Mouse (Mus musculus) adrenal gland, postnatal 25 days (tissue): ENCODE measurements around the gene Slc26a10. TPM values are rescaled to one million over a fixed set of nuclear protein-coding genes. Genes with fewer than 3 reads are reported as not detected.

Source experiments
- DNase-seq: peaks from one replicate; pipeline ENCODE4 v3.0.0; 2021; ENCODE audit warnings: mixed read lengths
- long read RNA-seq: library from polyadenylated mRNA; stranded (forward); transcript quantifications from one replicate; pipeline ENCODE4 v2.0.0, GENCODE M21; 2021
- total RNA-seq: library from RNA; stranded (reverse); gene quantifications from 2 replicates; pipeline ENCODE4 v1.2.3, GENCODE M21; 2021

Gene Slc26a10
- total RNA-seq: 3.2 and 6.0 TPM in 2 replicates
- long read RNA-seq, partial matches to known transcripts: 0 of 1 reads
- long read RNA-seq, other reads (novel, unspliced or antisense): 1 of 1 reads

DNA sequence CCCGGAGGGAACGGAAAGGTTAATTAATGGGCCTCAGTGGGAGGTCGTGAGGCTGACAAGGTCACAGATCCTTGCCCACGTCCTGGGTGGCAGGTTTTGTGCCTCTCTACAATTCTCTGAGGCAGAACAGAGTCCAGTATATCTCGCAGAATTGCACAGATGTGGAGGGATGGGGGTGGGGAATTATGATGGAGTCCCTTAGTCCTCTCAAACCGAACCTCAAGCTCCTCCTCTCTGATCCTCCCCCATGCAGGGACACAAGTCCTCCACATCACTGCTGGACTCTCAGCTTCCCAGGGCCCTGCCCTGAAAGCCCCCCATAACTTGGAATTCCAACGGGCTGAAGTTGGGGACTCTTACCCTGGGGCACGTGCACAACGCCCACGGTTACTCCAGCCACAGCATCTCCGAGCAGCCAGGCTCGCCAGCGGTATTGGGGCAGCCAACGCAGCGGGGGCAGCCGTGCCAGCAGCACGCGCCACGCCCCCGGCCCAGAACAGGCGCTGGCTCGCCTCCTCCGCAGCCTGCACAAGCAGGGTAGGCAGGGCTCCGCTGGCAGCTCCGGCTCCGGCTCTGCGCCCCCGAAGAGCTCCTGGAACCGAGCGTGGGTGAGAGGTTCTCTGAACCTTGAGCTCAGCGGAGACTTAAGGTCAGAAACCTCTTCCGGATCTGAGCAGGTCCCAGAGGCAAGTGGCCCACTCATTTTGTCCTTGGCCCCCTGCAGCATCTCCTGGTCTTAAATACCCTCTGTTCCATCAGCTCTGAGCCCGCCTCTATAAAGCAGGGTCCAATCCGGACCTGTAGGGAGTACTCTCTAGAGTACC is at the start of gene Slc26a10:
Slc26a10 (minus strand) TSS at position 775 of the 824 bp plus-strand sequence.
- DNase-seq: no peak

DNA sequence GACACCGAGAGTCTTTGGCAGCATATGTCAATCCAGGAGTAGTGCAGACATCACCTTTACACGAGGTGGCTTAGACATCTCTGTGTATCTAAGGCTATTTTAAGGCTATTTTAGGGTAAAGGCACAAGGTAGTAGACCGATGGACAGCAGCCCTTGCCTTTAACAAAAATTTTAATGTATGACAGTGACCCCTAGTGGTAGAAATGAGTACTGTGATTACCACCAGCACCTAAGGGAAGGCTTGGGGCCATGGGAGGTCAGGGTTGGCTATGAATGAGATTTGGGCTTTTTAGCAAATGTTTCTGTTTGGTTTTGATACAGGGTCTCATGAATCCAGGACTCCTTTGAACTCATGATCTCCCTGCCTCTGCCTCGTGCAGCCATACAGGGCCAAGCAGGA is 48.5 kb upstream of the Slc26a10 start:
- DNase-seq: no peak

DNA sequence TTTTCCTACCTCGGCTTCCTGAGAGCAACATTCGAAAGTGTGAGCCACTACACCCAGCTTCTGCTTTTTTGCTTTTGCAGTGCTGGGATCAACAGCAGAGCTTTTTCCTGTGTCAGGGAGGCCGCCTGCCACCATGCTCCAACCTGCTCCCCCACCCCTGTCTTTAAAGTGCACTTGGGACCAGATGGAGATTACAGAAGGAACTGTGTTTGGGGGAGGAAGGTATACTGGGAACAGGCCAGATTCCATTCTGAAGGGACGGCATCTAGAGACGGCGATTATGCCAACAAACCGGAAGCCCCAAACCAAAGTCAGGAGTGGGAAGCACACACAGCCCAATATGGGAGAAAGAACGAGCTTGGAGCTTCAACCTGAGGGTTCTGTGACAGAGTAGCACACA is 46.7 kb upstream of the Slc26a10 start:
- no peak for DNase-seq

DNA sequence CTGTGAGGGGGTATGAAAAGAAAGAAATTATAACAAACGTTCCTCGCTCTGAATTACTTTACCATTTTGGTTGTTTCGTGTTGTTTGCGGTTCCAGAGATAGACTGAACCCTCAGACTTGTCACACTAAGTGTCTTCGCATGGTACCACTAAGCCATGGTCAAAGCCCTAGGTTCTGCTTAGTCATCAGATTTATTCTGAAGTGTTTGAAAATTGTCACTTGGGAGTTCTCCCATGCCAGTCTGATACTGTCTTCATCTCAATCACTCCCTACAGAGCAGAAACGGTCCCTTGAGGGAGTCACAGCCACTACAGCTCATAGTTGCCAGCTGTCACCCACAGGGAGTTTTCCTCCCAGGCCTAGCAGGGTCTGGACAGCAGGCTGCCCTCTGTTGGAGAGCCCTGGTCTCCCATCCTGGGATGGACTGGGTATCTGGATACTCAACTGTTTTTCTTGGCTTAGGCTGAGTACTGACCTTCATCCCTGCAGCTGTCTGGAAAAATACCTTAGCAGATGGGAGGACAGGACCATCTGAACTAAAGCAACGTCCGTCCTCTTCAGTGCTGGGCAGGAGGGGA is 46.0 kb upstream of the Slc26a10 start:
- peak; percentile 52 for DNase-seq

DNA sequence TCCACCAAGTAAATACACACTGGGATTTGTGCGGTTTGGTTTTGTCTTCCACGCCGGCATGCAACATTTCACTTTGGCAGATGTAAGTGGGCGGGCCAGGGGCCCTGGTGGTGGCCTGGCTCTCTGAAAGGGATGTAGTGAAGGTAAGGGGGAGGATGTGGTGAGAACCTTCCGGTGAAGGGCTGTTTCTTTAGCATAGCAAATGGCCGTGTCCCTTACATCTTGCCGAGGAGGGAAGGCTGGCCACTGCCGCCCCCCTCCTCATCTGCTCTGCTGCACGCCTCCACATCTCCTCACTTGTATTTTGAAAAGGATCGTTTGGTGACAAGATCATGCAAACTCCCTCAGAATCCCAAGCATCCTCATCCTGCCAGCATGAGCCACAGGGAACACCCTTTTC is 45.3 kb upstream of the Slc26a10 start:
- no peak for DNase-seq

DNA sequence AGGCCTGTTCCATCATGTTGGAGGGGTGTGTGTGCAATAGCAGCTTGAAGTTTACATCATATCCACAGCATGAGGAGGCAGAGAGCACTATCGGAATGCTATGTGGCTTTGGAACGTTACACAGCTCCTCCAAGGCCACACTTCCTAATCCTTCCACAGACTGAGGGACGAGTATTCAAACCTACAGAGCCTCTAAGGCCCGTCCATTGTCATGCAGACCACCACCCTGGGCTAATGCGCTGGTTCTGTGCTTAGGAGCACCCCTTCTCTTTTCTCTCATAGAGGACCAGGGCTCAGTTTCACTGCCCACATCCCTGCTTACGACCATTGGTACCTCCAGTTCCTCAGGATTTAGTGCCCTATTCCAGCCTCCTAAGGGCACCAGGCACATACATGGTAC is 44.8 kb upstream of the Slc26a10 start:
- no peak for DNase-seq

DNA sequence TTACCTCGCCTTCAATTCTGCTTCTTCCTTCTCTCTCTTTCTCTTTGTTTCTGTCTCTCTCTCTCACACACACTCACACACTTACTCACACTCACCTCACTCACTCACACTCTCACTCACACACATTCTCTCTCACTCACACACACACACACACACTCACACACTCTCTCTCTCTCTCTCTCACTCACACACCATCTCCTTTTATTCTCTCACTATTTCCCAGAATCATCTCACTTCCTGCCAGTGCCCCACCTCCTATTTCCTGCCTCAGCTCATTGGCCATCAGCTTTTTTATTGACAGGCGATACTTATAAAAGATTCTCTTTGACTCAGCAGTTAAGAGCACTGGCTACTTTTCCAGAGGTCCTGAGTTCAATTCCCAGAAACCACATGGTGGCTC is 37.9 kb upstream of the Slc26a10 start:
- no peak for DNase-seq

DNA sequence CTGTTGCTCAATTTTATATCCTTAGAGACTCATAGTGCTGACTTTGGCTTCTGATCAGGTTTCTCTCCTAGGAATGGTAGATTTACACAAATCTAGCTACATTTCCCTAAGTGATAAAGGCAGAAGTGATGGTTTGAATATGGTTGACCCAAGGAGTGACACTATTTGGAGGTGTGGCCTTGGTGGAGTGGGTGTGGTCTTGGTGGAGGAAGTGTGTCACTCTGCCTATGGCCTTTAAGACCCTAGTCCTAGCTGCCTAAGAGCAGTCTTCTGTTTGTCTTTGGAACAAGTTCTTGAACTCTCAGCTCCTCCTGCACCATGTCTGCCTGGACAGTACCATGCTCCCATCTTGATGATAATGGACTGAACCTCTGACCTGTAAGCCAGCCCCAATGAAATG is 36.7 kb upstream of the Slc26a10 start:
- no peak for DNase-seq

DNA sequence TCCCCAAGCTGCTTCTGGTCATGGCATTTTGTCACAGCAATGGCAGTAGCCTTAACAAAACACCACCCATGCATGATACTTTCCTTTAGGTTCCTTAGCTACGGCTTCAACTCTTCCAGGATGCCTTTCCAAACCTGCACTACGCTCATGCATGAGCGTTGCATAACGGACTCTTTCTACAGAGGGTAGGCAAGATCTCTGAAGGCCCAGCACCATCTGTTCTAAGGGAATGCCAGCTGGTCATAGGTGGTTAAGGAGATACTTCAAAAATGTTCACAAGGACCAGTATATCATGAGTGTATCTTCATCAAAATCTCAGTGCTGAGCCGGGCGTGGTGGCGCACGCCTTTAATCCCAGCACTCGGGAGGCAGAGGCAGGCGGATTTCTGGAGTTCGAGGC is 36.0 kb upstream of the Slc26a10 start:
- no peak for DNase-seq

DNA sequence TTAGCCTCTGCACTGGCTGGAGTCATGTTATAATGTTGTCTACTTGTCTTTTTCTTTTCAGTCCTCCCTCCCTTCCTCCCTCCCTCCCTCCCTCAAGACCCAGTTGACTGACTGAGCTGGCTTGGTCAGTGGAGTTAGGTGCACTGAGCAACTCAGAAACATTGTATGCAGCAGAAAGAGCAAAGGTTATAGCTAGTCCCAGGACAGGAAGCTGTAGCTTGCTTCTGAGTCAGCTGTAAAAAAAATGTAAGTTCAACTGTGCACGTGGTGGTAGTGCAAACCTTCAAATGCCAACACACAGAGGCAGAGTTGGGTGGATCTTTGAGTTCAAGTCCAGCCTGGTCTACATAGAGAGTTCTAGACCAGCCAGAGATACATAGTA is 34.0 kb upstream of the Slc26a10 start:
- DNase-seq: no peak

DNA sequence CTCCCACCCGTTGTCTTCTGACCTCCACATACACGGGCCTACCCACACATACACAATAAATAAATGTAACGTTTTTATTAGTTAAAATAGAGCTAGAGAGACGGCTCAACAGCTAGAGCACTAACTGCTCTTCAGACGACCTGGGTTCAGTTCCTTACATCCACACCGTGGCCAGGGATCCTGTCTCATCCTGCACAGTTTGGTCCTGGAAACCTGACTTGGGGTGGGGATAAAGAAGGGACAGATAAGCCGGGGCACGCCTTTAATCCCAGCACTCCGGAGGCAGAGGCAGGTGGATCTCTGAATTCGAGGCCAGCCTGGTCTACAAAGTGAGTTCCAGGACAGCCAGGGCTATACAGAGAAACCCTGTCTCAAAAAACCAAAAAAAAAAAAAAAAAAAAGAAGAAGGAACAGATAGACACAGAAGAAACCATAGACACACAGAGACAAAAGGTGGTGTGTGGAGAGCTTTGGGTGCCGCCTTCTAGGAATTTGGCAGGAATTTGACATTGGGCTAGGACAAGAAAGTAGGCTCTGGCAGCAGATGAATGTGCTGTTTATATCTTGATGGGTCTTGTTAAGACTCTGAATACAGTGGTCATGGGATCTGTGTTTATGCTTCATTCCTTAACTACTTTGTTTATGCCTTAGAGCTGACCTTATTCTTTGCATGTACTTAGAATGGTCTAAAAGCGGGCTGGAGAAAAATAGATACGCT is 33.4 kb upstream of the Slc26a10 start:
- DNase-seq: no peak

DNA sequence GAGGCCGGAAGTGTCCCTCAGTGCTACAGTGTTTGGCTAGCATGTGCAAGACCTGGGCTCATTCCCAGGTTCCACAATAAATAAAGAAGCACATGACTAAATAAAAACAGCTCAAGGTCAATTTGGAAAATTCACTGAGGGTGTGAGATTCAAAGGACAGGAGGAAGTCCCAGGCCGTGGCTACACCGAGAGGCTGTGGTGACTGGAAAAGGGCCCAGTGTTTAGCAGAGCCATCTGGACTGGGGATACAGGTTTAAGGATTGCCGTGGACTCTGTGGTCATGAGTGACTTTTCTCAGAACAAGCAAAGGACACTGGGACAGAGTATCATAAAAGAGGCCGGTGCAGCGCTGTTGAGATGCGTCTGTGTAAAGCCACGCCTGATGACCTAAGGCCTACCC is 32.8 kb upstream of the Slc26a10 start:
- DNase-seq: no peak

DNA sequence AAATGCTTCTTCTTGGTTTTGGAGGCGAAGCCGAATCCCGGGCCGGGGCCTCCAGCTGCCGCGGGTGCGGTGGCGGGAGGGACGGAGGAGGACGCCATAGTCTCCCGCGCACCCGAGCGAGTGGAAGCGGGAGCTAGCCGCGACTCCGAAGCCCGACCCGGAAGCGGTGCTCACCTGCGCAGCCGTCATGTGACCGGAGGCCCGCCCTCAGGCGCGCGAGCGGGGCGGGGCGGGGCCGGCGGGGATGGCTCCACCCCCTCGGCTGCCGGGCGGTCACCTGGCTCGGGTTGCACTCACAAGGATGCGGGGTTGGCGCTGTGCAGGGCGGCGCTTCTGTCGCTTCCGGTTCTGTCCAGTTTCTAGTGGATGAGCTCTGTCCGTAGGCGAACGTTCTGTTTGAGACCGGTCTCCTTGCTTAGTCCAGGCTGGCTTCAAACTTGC is 31.0 kb upstream of the Slc26a10 start, which contains the start of gene Pip4k2c:
Pip4k2c (minus strand) TSS at position 172 of the 441 bp plus-strand sequence.
- DNase-seq: peak; percentile 94

DNA sequence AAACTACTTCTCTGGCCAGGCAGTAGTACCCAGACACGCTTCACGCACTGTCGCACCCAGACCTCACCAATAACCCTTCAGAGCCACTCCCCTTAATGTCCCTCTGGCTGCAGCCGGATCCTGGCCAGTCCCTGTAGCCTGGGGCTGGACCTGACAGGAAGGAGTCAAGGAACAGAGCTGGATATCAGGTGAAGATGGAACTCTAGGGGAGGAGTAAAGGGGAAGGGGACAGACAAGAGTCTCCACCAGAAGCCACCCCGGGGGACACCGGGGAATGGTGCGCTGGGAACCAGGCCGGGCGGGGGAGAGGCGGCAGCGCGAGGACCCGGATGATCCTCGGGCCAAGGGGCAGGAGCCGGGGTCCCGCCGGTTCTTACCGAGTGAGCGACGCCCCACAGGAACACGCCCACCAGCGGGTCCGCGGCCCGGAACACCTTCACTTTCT is 30.5 kb upstream of the Slc26a10 start:
- no peak for DNase-seq

DNA sequence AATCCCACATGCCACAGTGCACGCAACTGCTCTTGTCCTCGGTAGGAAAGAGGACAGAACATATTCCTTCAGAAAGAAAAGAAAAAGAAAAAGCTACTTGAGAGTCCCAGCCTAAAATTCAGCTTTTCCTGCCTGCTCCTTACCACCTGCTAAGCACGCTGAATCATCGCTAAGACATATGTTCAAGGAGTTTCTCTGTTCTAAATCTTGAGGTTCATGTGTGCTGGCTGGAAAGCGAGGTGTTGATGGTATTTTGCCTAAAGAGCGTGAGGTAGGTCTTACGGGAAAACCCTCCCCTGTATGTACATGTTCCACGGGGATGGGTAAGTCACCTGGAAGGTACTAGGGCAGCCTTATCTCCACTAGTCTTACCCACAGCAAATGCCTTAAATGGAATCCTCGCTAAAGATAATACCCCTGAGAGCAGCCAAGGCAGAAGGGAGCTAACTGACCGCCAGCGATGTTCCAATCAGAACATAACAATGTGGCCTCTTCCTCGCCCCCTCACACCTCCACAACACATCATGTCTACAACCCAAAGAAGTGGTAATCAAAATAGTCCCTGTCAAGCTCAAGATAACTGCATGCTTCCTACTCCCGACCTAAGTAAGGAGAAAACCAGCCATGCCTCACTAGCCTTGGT is 29.6 kb upstream of the Slc26a10 start:
- no peak for DNase-seq

DNA sequence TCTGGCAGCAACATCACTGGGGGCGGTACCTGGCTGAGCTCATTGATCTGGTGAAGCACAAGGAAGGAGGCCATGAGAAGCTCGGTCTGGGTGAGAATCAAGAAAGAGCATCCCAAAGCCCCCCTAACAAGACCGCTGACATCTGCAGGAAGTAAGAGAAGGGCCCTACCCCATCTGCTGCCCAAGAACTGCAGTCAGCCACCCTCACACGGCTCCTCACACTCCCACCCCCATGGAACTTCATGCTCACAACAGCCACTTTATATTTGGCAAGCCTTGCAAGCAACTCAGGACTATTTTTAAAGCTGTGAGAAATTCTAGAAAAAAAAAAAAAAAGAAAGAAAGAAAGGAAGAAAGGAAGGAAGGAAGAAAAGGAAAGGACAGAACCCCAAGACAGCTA is 28.5 kb upstream of the Slc26a10 start:
- no peak for DNase-seq

DNA sequence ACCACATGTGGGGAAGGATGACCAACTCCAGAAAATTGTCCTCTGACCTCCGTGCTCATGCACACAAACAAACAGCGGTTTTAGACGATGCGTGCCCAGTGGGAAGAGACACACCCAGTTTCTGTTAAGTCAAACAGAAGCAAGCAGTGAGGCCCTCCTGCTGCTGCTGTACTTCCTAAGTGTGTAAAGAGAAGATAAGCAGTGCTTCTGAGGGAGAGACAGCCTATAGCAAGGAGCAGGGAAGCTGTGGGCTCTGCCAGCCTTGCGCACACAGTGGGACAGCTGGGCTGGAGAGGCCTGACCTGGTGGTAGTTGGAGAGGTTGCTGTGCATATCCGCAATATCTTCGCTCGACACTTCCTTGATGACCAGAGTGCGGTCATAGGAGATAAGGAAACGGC is 24.9 kb upstream of the Slc26a10 start:
- DNase-seq: no peak

DNA sequence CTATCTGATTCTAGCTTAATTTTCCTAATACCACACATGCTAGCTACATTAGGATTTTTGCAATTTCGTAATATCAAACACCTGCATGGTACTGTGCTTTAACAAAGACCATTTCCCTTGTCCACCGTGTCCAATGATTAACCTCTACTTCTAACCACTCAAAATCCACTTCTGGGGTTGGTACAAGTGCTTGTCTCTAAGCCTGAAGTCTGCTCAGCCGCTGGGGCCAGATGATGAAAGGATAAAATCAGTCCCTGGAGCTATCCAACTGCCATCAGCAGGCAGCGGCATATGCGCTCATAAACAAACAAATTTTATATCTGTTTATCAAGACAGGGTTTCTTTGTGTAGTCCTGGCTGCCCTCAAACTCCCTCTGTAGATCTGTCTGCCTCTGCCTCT is 24.1 kb upstream of the Slc26a10 start:
- no peak for DNase-seq

DNA sequence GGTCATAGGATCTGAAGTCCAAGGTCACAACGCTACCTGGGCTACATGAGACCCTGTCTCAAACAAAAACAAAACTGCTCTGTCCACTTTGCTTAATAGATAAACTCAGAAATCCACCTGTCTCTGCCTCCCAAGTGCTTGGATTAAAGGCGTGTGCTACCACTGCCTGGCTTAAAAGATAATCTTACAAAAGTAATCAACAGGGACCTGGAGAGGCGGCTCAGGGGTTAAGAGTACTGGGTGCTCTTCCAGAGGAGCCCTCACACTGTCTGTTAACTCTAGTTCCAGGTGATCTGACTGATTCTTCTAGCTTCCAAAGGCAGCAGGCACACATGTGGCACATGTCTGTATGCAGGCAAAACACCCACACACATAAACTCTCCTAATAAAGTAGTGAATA is 22.7 kb upstream of the Slc26a10 start:
- DNase-seq: no peak

DNA sequence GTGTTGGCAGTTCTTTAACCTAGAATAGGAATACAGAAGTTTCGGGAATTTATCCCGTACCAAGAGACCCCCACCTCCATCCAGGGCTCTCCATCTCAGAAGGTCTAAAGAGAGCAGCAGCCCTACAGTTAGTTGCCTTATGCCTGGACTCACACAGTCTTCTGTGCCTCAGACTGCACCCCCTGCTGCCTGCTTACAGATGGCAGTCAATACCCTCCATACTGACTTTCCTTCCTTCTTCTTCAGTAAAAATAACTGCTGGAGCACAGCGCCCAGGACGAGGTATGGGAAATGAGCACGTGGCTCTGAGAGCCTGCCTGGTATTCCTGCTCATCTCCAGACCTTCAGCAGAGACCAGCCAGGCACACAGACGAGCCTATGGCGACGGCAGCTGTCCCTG is 19.8 kb upstream of the Slc26a10 start:
- no peak for DNase-seq

DNA sequence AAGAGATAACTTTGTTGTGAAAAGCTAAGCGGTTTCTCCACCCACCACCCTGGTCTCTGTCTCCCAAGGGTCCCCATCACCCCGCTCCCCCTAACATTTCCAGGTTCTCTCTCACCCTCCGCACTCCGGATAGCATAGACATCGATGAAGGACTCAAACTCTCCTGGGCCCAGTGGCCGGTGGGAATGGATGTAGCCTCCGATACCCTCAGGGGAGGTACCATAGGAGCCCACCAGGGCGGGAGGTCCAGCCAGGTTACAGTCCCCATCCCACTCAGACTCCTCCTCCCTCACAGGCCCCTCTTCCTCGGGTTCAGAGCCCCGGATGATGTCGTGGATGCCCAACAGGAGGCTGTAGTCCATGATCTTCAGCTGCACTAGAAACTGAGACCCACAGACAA is 19.0 kb upstream of the Slc26a10 start:
- no peak for DNase-seq

DNA sequence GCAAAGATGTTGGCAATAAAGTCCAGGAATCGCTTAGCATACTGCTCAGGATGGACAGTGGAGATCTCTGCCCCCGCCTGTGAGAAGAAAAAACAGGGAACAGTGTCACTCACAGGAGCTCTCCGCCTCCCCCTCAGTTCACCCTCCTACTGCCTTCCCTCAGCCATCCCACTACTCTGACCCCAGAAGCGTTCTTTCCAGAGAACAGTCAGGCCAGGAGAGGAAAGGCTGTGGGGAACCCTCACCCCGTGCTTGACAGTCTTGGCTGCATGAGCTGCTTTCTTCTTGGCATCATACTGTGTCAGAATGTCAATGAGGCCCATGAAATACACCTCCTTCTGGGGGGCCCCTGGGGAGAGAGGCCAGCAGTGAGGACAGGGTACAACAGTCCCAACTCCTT is 18.6 kb upstream of the Slc26a10 start:
- no peak for DNase-seq

DNA sequence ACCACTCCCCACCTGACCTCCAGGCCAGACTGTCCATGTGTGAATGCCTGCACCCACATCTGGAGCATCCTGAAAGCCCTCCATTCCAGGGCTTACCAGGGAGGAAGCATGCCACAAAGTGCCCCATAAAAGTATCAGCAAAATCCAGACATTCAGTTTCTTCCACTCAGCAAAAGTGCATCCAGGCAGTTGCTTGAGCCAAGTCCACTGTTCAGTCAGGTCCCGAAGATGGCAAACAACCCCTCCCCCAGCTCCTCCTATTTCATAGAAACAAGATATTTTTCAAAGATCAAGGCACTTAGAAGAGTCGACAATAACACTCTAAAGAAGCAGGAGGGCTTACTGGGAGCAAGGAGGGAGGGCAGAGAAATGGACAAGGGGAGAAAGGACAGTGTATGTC is 18.0 kb upstream of the Slc26a10 start:
- DNase-seq: no peak
